Mouse (Mus musculus) left cerebral cortex, adult 18-20 months (tissue): ENCODE results near the gene 9330182L06Rik. TPM values are rescaled to one million over a fixed set of nuclear protein-coding genes. Genes with fewer than 3 reads are reported as not detected.

Experiments
- DNase-seq, 2 experiments: peaks; one replicate each; pipeline ENCODE4 v3.0.0; 2021 to 2022; ENCODE audit warnings: low spot score in 2 of 2, mixed read lengths in 1 of 2
- microRNA-seq, 2 experiments: library from miRNA; unstranded; fragments of <30 nt; microRNA quantifications; one replicate each; pipeline ENCODE4 v1.2.0; 2021
- total RNA-seq, 2 experiments: library from RNA; stranded (reverse); gene quantifications; 2 replicates each; pipeline ENCODE4 v1.2.3; 2021

Gene 9330182L06Rik
- total RNA-seq, 2 experiments from 2014 or later: 35.5 to 36.9 TPM

DNA sequence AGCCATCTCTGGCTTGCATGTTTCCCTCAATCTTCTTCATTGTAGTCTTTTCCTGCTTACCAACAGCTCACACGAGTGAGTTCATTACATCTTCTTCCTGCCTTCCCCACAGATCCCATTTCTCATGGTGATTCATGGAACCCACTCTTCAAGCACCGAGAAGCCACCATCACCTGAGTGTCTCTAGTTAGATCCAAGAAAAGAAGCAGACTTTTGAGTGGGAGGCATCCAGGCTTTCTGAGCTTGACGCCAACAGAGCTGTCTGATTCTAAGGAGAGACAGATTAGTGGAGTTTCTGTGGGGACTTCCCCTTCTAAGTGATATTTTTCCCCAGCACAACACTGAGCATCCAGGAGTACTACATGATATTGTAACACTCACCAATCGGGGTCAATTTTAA is 259.6 kb downstream of the 9330182L06Rik start:
- DNase-seq: no peak

Small RNAs within 50 kb of the gene (microRNA-seq; reads per million reads assigned to microRNA genes)
- 3.2 to 4.0 reads per million in 2 experiments for gene Mir879

Other genes starting within 250 kb of the 9330182L06Rik start
- gene Tmem243, start 165.4 kb upstream of the 9330182L06Rik start, total RNA-seq: 10 to 100 TPM; 11.5 to 13.0 TPM
- 10 to 100 TPM; 51.0 to 56.4 TPM for gene Dmtf1, start 104.3 kb upstream of the 9330182L06Rik start, total RNA-seq